Mouse (Mus musculus) natural killer cell, adult 2 months (primary cell): ENCODE results near the gene Dnm3.
A peak's percentile ranks its signal among the peaks of the same experiment; 100 is the strongest.

Experiments used
- DNase-seq, 2 experiments: peaks; one replicate each; pipeline ENCODE4 v3.0.0; 2022; ENCODE audit warnings: low spot score in 2 of 2

The Dnm3 gene

DNA sequence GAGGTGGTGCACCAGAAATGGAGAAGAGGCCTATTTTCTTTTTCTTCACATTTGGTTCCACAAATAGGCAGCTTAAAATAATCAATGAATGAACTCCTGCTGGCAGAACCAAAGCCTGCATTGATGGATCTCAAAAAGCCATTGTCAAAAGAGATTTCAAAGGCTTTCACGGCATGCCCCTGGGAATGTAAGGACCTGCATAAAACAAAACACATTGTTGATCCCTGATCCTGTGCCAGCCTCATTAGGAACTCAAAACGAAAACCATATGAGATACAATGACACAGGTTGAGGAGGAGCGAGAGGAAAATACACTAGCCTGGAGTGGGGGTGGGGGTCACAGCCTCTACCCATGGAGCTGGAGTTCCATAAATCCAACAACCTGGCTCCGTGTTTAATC is 153.4 kb downstream of the Dnm3 start:
- no peak for DNase-seq

DNA sequence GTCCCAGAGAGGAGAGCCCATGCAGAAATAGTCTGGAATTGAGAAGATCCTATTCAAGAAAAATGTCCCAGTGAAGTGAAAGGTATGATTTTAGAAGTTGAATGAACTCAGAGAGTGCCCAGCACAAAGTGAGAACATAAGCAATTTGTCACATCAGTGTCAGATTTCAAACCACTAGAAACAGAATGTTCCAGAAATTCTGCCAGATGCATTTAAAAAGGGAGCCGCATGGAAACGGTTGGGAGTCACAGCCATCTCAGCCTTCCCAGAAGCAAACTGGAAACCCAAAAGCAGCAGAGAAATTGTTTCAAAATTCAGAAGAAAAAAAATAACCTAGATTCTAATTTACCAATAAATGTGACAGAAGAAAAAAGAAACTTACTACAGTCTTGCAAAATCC is 154.7 kb downstream of the Dnm3 start:
- no peak for DNase-seq

DNA sequence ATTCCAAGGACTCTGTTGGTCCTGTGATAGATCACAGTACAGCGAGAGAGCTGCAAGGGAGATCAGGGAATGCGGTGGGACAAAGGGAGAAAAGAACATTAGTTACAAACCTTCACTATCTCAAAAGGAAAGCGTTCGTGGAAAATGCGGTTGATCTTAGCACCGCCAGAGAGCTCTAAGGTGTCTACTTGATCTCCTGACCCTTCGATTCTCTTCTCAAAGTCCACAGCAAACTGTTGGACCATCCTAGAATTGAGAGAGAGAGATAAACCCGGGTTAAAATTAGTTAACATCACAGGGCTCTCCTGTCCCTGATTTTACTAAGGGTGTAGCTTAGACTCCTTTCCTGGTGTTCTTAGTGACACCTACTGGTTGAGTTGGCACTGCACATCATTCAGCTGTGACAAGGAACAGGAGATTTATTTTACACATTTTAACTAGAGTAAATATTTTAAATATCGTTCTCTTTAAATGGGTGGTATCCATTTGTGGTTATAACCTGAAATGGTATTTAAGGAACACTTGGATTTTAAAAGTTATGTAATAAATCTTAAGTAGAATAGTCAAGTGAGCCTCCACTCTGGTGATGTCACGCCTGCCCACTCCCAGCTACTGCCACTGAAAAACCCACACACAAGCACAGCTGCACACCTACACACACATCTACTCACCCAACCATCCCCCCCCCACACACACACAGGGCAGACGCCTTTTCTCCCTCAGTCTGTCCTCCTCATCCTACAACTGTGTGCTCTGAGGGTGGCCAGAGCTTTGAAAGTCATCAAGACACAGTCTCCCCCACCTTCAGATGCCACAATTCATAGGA is 164.2 kb downstream of the Dnm3 start:
- DNase-seq = no peak

DNA sequence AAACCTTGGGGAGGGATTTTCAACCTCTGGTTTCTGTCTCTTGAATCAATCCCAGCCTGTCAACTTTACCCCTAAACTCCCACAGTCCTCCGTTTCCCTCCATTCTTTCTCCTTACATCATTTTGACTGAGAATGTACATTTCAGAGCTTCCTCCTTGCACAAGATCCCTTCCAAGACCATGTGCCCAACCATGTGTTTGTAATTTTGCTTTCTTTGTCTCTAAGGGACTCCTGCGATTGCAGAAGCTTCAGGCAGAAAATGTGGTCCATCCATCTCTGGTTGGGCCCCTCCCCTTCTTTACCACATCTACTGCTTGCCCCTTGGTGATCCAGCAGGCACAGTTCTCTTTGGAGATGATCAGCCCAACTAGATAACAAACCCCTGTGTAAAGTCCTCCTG is 165.2 kb downstream of the Dnm3 start:
- DNase-seq = no peak

DNA sequence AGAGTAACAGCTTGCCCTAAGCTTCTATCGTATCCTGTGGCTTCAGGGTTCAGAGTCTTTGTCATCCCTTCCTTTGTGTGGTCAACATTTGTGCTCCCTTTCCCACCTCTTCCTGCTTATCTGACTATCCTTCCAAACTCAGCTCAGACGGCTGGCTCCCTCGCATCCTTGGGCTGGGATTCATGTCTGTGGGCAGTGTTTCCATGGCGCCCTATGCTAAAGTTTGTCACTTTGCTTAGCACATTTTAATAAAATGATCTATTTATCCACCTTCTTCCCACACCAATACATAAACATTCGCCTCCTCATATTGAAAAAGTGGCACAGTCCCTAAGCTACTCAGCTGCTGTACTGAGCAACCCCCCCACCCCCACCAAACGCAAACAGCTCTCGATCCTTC is 165.7 kb downstream of the Dnm3 start:
- no peak for DNase-seq

DNA sequence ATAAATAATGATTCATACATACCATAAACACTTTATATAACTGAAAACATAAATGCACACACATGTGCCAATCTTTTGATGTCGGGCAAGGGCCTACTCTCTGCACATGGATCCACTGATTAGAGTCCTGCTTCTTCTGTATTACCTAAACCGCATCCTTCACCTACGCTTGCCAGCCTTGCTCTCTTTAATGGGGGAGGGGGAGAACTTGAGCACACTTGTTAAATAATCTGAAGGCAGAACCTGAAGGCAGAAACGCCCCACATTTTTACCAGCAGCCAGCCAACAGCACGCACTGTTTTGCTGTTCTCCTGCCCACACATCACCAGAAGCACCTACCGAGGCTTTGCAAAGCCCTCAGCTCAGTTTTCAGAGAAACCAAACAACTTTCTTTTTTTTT is 172.6 kb downstream of the Dnm3 start:
- no peak for DNase-seq

DNA sequence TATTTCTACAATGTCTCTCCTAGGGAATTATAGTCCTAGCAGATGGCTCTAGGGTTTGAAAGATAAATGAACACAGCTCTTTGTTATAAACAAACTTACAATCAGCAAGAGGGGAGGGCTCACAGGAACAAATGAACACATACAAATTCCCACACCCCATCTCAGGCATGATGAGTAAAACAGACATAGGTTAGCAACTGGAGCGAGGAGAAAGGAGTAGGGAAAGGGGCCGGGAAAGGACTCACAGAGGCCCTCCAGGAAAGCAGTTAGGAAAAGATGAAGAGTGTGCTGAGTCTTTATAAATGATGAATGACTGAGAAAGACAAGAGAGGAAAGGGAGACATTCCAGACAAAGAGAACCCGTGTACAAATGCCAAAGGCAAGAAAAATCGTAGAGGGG is 175.4 kb downstream of the Dnm3 start:
- DNase-seq = no peak

DNA sequence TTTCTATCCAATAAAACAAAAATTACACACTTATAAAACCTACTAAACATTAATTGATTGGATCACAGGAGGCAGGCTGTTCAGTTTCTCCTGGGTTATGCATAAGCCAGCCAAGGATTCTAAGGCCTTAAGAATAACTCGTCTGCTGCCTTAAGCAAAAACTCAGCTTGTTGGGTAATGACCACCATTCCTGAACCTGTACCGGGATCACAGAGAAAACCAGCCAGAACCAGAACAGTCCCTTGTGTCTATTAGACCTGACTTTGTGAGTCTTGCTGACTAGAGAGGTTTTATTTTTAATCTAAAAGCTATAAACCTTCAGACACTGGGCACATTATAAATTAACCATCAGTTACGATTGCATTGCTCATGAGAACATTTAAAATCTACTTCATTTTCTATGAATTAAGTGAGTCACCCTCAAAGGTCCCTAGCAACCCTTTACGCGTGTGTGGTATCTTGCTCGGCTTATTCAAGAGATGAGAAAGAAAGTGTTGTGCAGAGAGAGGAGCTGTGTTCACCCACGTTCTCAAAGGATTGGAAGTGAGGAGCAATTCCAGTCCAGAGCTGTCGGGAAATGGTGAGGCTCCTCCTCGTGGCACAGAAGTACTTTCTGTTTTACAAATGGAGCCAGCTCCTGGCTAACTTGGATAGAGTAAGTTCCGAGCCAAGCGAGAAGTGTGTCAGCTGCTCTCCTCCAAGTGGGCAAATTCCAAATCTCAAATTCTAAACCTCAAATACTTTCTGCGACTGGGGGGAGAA is 178.1 kb downstream of the Dnm3 start:
- DNase-seq = no peak

DNA sequence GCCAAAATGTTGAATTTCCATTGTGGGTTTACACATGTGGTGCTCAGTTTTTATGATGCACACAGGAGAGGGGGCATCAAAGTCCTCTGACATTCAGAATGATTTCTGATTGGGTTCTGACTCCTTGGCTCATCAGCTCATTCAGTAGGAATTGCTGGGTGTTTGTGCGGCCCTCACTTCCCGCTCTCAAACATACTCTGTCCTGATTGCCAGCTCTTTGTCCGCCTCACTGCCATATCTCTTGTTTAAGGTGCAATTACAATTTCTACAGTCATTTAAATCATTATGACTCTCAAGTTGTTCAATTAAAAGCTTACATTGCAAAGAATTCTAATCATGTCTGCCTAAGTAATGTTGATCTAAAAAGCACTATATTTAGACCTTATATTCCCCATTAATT is 179.3 kb downstream of the Dnm3 start:
- DNase-seq = no peak

DNA sequence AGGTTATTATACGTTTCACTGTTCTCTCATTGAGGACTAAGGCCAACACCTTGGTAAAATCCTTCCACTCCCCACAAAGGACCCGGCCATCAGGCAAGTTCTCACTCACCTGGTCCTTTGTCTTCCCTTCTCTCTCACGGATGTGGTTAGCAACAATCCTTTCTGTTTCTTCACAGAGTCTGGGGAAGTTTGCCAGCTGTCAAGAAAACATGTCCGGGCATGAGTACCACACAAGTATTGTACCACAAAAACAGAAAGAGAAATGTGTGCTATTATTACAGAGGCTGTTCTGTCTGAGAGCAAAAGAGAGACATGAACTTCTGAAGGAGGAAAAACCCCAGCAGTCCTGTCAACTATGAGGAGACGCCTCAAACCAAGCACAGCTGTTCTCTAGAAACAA is 182.4 kb downstream of the Dnm3 start:
- DNase-seq = no peak

DNA sequence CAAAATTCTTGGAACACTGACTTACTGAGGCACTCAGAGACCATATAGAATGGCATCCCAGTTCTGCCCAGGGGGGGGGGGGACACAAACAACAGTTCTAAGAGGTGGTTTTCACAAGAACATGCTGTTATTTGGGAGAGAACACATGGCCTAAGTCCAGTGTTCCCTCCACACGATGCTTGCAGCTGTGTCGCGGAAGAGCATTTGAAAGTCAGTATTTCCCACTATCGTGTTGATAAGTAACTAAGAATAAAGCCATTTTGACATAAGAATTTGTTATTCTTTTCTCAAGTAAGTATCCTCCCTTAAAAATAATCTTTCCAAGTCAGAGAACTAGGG is 183.3 kb downstream of the Dnm3 start:
- DNase-seq = no peak

DNA sequence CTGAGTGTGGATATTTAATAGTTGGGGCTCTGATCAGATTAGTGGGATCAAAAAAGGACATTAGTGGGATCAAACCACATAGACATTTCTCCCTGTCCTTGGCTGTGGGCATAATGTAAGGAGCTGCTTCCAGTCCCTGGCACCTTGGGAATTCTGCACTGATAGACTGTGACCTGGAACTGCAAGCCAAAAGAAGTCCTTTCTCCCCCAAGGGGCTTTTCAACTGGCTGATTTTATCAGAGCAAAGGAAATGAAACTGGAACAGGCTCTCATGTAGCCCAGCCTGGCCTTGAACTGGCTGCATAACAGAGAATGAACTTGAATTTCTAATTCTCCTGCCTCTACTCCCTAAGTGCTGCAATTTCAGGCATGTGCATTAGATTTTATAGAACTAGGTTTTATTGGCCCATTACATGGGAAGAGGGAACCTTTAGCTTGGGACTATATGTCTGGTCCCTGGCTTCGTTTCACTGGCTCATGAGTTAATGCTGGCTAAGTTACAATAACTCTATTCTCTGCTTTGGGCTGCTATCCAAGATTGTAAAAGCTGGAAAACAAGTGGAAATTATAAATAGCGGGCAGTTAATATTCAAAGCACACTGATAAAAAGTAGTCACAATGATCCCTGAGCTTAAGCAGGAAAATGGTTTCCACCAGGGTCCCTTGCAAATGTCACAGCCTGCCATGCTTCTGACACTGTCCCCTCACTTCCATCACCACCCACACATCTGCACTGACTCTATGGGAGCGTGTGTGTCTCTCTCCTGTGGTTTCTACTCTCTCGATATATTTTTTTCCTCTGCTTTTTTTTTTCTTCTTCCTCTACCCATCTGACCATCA is 183.9 kb downstream of the Dnm3 start:
- no peak for DNase-seq

DNA sequence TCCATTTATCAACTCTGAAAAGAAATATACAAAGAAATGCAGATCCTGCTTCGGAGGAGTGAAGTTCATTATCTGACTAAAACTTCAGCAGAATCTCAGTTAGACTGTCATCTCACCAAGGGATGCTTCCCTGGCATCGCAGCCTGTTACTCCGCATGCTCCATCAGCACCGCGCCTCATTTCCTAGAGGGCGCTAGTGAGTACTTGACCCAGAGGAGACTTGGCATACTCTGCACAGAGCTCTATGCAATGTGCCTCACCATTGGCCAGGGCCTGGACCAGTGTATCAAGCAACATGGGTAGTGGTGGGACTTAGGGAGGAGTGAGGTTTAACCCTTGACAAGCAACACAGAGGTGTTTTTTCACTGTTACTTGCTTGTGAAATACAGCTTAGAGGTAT is 190.9 kb downstream of the Dnm3 start:
- peak in 1 of 2 experiments; percentile 12 for DNase-seq

DNA sequence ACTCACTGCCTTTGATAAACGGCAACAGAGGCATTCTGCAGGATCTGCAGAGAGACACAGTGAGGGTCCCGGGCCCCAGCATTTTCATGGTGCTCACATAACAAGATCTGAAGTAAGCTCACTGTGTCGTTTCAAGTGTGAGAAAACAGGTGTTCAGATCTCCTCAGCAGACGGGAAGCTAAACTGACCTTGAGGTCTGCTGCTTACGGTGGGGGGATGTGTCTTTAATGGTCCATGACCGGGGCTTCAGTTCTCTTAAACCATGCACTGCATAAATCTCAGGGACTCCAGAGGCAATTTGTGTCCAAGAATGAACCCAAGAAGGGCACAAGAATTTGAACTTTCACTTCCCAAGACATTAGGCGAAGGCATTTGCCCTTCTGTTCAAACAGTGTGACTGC is 195.9 kb downstream of the Dnm3 start:
- no peak for DNase-seq

DNA sequence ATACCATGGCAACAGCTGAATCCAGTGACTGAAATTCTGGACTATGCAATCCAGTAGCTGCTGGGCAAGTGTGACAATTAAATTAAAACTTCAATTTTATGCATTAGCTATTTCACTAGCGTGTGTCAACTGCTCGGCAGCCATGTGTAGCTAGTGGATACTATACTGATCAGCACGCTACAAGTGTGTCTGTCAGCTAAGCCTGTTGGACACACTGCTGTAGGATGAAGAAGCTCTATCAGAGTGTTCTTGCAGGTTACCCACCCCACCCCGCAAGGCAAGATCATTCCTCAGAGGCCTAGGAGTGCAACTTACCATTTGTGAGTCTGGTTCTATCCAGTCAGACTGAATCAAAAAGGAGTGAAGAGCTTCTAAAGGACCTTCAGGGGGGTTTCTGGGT is 197.8 kb downstream of the Dnm3 start:
- no peak for DNase-seq

DNA sequence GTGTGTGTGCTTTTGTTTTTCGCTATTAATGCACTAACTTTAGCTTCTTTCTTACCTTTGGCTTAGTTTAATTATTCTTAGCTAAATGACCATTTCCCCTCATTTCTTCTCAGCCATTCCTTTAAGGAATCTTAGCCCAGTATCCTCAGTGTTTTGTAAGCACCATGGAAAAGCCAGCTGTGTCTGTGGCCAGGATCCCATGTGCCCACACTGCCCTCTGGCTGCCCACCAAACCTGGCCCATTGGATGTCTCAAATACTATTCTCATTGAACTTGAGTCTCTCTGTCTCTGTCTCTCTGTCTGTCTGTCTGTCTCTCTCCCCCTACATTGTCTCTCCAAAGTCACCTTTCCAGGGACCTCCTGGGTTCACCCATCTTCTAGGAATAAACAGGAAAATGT is 201.8 kb downstream of the Dnm3 start:
- no peak for DNase-seq

DNA sequence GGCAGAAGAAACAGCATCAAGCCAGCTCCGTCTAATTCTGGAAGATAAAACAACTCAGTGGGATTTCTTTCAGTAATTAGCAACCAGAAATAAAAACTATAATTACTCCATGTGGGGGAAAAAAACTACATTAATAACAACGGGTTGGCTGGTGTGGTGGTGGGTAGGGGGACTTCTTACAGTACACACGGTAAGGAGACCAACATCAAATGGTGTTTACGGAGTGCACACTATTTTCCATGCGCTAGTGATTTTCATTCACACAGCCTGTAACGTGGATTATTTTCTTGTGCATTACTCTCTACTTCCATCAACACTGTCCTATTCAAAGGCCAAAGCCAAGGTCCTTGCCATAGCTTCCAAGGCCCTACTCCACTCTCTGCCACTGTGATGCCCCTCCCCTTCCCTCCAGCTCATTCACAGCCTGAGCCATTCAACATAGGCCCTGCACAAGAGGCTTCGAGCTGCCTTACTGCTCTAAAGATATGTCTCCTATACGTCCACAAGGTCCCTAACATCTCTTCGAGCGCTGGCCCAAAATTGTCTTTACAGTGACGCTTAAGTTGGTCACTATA is 203.1 kb downstream of the Dnm3 start:
- no peak for DNase-seq

DNA sequence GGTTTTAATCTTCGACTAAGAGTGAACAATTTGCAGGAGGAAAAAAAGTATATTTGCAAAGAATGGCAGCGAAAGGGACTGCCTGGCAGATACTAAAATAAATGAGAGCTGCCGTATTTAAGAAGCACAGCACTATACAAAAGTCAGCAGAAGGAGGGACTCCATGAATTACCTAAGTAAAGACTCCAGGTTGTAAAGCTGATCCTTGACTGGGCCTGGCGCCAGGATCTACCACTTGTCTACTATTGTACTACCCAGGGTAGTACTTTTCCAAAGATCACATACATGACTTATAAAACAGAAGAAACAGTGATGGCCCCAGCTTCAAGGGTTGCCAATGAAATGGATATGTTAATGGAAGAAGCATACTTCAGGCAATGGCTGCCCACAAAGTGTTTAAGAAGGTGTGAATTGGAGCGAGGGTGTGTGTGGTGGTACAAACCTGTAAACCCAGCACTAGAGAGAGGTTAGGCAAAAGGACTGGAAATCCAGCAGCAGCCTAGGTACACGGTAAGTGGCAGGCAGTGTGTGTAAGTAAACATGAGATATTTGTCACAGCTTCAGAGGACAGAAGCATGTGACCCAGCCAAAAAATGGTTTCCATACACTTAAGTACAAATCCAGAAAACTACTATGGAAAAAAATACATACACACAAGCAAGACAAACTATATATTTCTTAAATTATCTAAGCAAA is 220.8 kb downstream of the Dnm3 start:
- DNase-seq = no peak

DNA sequence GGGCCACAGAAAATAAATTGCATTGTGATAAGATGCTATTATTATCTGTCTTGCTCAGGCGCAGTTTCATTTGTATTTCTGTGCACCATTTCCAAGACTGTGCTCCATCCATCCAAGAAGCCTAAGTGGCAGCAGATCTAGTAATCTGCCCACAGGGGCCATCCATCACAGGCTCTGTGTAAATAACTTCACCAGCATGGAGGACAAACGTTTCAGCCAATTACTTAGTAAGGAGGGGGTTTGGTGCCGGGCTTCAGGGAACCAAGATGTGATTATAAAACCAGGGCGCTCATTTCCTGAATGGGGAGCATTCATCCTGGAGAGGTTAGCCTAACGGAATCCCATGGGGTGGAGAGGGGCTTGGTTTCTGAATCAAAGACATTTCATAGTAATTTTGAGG is 222.9 kb downstream of the Dnm3 start:
- DNase-seq = no peak

DNA sequence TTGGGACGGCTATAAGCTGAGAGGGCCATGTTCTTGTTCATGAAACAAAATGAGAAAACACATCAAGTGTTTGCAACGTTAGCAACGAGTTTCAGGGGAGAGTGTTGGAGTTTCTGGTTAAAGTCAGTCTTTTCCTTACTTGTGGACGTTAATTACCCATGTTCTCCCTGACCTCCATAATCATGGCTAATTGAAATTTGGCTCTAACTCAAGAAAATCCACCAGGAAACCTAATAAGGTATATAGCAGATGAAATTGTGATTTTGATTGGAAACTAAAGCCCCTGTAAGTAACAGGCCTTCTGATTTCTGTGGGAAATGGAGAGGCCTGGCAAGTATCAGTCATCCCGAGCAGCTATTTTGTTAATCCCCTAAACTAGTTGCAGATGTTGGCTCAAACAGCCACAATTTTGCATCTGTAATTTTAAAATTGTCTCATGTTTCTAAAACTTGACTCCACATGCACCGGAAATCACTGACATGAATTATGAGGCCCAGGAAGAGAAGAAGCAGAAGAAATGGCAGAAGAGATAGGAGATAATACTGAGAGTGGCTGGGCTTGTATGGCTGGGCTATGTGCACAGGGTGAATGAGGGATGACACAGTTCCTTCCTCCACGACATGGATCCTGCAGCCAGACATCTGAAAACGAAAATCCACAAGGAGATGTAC is 223.7 kb downstream of the Dnm3 start:
- no peak for DNase-seq

DNA sequence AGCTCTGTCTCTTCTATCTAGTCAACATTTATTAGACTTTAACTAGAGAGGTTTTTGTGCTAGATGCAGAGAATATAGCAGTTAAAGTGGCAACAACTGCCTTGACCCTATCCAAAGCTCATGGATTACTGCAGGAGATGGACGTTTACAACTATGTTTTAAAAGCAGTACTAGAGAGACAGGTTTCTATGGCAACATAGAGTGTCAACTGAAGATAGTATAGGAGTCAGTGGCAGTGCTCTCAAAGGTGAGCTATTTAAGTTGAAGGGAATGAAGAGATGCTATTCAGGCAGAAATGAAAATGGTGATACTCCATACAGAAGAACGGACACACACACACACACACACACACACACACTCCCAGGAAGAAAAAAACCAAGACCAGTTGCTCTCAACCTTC is 225.0 kb downstream of the Dnm3 start:
- DNase-seq = no peak
